Mouse (Mus musculus) R1 (cell line): ENCODE data around the gene Cox7b2.

Source experiments
- DNase-seq: peaks from one replicate; pipeline ENCODE4 v3.0.0-alpha.2; 2018; ENCODE audit warnings: low read depth, low spot score

Cox7b2 gene

GRCm38 (mm10) chr5:71548079-71548478, at the start of gene Cox7b2:
Cox7b2 (minus strand) TSS chr5:71548205.
- peak; percentile 76 for DNase-seq

DNA sequence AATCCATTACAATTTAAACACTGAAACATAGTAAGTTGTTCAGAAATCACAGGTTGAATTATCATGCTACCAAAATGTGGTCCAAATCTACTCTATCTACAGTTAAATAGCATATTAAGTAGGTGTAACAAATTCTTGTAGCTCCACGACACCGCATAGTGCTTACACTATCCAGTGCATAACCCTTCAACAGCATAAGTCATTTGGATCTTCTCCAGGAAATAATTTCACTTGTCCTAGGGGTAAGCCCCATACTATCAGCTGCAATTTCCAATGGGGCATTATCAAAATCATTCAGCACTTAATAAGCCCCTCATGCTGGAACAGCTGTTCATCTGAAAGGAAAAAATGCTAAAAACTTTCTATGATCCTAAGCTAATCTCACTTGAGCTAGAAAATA, 47.3 kb upstream of the Cox7b2 start:
- no peak for DNase-seq

DNA sequence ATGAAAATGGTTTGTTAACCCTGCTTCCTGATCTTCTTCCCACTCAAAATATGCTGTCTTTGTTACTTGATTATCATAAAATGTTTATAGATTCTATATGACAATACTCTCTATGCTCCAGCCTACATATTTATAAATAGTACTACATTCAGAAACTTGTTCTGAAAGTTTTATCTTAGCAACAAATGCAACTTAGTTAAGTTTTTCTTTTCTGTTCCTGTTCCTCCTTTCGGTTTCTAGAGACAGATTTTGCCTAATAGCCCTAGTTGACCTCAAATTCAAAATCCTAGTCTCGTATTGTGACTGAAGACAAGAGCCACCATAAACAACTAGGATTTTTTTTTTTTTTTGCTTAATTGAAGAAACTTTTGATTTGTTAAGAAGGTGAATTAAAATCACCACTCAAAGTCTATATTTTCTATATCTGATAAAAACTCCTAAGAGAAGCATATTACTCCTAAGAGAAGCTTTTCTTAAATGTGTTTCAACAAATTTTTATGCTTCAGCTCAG, 45.8 kb upstream of the Cox7b2 start:
- no peak for DNase-seq

- DNase-seq: no peak
Observed at GRCm38 (mm10) chr5:71571646-71572237, 23.7 kb upstream of the Cox7b2 start.

- peak; percentile 71 for DNase-seq
Observed at GRCm38 (mm10) chr5:71545554-71545953, 2.5 kb downstream of the Cox7b2 start.

GRCm38 (mm10) chr5:71525486-71525885, 22.5 kb downstream of the Cox7b2 start:
- DNase-seq: peak; percentile 41

DNA sequence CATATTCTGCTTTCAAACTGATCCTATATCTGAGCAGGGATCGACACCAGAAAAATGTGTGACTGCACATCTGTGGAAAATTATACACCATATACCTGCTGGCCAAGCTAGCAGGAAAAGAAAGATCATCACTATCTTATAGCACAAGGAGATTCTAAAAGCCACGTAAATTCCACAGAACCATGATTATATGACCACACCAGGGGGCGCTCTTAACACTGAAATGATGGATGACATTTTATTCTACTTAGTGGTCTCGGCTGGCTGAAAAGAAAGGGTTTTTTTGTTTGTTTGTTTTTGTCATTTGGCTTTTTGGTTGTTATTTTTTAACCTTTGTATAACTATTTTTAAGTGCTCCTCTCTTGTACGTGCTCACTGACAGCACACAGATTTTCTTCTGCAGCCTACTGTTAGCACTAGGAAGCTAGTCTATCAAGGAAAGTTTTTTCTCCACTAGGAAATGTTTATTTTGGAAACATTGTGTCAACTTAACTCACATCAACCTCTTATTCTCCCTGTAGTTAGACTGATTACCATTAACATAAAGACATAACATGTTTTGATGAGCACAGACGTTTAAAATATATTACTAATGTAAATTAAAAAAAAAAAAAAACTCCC, 45.8 kb downstream of the Cox7b2 start:
- DNase-seq: peak; percentile 48

DNA sequence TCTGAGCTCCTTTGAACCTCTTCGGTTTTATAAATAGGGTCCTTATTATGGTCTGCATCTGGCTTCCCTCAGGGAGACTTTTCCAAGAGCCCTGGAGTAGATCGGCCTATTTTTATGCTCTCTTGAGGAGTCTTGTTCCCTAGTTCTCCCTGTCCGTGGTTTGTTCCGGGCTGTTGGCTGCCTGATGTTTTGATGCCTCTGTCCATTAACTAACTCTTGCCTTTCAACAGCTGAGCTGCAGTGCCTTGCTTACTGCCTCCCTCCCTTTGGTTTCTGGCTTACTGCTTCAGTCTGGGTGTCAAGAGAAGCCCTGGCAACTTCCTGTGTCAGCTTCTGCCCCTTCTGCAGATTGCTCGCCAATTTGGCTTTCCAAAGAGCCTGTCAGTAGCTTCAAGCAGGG, 52.4 kb downstream of the Cox7b2 start:
- DNase-seq: no peak

GRCm38 (mm10) chr5:71456957-71457356, 91.0 kb downstream of the Cox7b2 start:
- DNase-seq: no peak

DNA sequence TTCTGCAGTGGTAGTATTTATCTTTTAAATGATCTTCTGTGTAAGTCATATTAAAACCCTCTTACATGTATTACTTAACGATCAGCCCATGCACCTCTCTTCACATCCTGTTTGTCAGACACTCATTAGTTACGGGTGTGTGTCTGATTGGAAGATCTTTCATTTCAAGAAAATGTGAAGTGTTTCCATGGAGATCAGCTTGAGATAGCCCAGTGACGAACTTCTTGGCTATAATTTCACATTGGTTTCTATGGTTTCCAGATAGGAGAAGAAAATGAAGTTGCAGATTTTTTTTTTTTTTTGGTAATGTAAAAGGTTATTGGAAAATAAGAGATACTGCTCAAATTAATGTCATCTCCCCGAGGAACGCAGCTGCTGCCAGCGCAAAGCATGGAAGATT, 107.8 kb downstream of the Cox7b2 start:
- DNase-seq: no peak
